Mouse (Mus musculus) ES-E14 (cell line): Measurements from ENCODE around the gene Rassf4.

Experiments
- CHD2 ChIP-seq: IDR thresholded peaks from 2 replicates; pipeline ENCODE4 v1.6.1; 2014; ENCODE audit warnings: mild to moderate bottlenecking, low read depth, low read length, inconsistent platforms
- HCFC1 ChIP-seq: IDR thresholded peaks from 2 replicates; pipeline ENCODE4 v1.6.1; 2012; ENCODE audit warnings: low read length, inconsistent platforms, borderline replicate concordance; ENCODE audit not compliant: insufficient read depth
- MAFK ChIP-seq: IDR thresholded peaks from 2 replicates; pipeline ENCODE4 v1.6.1; 2014; ENCODE audit warnings: mild to moderate bottlenecking, low read depth, low read length, inconsistent platforms; ENCODE audit not compliant: insufficient read depth
- ZC3H11A ChIP-seq: IDR thresholded peaks from 2 replicates; pipeline ENCODE4 v1.6.1; 2012; ENCODE audit warnings: low read depth, mild to moderate bottlenecking, inconsistent platforms, low read length, borderline replicate concordance
- ZNF384 ChIP-seq: IDR thresholded peaks from 2 replicates; pipeline ENCODE4 v1.6.1; 2012; ENCODE audit warnings: low read depth, low read length, inconsistent platforms

- TF ChIP-seq MAFK (no peak), HCFC1 (no peak), ZNF384 (no peak), CHD2 (no peak), ZC3H11A (no peak)
Observed at GRCm38 (mm10) chr6:116664830-116665229, 8.9 kb downstream of the Rassf4 start.
